Mouse (Mus musculus): ENCODE data around the gene Ryr2.

GRCm38 (mm10) chr13:11926720-11927500 is 179.8 kb downstream of the Ryr2 start:
- TF ChIP-seq CTCF (IDR thresholded peaks at IDR 0.05; ENCODE audit: low read depth) (no peak), EP300 (IDR thresholded peaks at IDR 0.05; ENCODE audit: low read depth) (no peak)

Data from liver, embryonic 14.5 days (tissue).